Mouse (Mus musculus) liver, postnatal 0 days (tissue): ENCODE results near the gene Fkbp15.

ENCODE experiments used
- CTCF ChIP-seq: sonication (generic); IDR thresholded peaks from 2 replicates; pipeline ENCODE4 v1.5.1; 2016; ENCODE audit warnings: antibody characterized with exemption, low read depth
- EP300 ChIP-seq: IDR thresholded peaks from 2 replicates; pipeline ENCODE4 v1.6.1; 2016; ENCODE audit warnings: antibody characterized with exemption, low read depth, mild to moderate bottlenecking

DNA sequence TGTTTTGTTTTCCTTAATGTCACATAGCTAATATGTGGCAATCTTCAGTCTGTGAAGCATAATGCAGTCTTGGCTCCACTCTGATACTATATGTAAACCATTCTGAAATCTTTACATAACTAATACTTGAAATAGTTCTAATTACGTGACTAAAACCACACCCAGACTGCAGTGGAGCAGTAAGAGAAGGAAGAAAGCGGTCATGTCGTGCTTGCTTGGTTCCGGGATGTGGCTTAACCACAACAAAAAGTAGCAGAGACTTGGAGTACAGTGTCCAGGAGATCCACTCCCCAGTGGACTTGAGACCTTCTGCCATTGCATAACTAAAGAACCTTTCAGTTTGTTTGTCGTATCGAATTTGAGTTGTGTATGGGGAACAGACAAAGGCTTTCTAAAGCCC, 7.2 kb upstream of the Fkbp15 start:
- TF ChIP-seq CTCF = no peak
- no peak for TF ChIP-seq EP300
